Mouse (Mus musculus): Measurements from ENCODE around the gene Zfp784. TPM values are rescaled to one million over a fixed set of nuclear protein-coding genes. Genes with fewer than 3 reads are reported as not detected.

Zfp784 gene
- polyA plus RNA-seq, 1 experiment from 2014 or later = 8.9 TPM

GRCm38 (mm10) chr7:5051193-5052192, 13.2 kb upstream of the Zfp784 start, which contains the start of gene Zfp580:
Zfp580 (plus strand) TSS chr7:5051538.
- ATAC-seq (ENCODE audit: low FRiP score) = peak; percentile 81
- no peaks in the 10 kb centered on the region for H3K9me3 ChIP-seq (ENCODE audit: control insufficient read depth, low read length)
- H3K4me1 ChIP-seq (replicated peaks; ENCODE audit: control insufficient read depth, insufficient read depth, low read length) = peaks cover 35% of the 10 kb centered on the region
- H3K27me3 ChIP-seq (ENCODE audit: control insufficient read depth, insufficient read depth, low read length) = peaks cover 38% of the 10 kb centered on the region
- DNase-seq (ENCODE audit: low spot score) = peak; percentile 81
- peak within 1 kb of the TSS; percentile 71 for H3K4me2 ChIP-seq (replicated peaks)
- peak within 1 kb of the TSS; percentile 89 for H3K27ac ChIP-seq
- 2% methylated on average over 65 of the region's 65 CpGs for WGBS
- peak within 1 kb of the TSS; percentile 66 for H3K4me3 ChIP-seq (replicated peaks; ENCODE audit: low read length)
- peak within 1 kb of the TSS; percentile 89 for H3K9ac ChIP-seq
- no peaks in the 10 kb centered on the region; the same call in 1 of the 2 replicates for H3K36me3 ChIP-seq (replicated peaks; ENCODE audit: control insufficient read depth, insufficient read depth)

- no peak overlapping the region for H3K9ac ChIP-seq
Observed at GRCm38 (mm10) chr7:5047313-5047712, 9.1 kb upstream of the Zfp784 start.

DNA sequence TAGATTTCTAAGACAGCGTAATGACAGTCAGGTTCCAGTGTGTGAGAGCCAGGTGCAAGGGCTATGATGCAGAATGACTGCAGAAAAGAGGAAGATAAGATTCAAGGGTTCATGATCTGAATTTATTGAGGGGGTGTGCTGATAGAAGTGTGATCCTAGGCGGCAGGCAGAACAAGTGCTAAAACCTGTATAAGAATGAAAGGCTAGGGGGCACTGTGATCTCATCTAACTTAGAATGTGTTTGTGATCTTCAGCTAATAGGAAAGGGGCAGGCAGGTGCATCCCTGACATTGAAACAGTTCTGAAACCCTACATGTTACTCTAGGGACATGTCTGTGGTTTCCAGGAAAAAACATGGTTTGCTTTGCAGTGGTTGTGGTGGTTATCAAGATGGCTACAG, 7.9 kb upstream of the Zfp784 start:
- WGBS = 84% methylated on average over 2 of the region's 2 CpGs
- Histone ChIP-seq H3K9ac (no peak overlapping the region), H3K36me3 (replicated peaks; ENCODE audit: control insufficient read depth, insufficient read depth) (no peaks in the 10 kb centered on the region), H3K27me3 (ENCODE audit: control insufficient read depth, insufficient read depth, low read length) (no peaks in the 10 kb centered on the region), H3K4me3 (replicated peaks; ENCODE audit: low read length) (no peak overlapping the region), H3K4me1 (replicated peaks; ENCODE audit: control insufficient read depth, insufficient read depth, low read length) (peaks cover 9% of the 10 kb centered on the region), H3K9me3 (ENCODE audit: control insufficient read depth, low read length) (no peaks in the 10 kb centered on the region), H3K27ac (no peak overlapping the region), H3K4me2 (replicated peaks) (no peak overlapping the region)
- DNase-seq (ENCODE audit: low spot score) (no peak), ATAC-seq (ENCODE audit: low FRiP score) (no peak)

More at GRCm38 (mm10) chr7:5047313-5047712, 9.1 kb upstream of the Zfp784 start:
- ATAC-seq (ENCODE audit: low FRiP score) = no peak
- peaks cover 13% of the 10 kb centered on the region for H3K4me1 ChIP-seq (replicated peaks; ENCODE audit: control insufficient read depth, insufficient read depth, low read length)
- H3K27ac ChIP-seq = no peak overlapping the region
- H3K36me3 ChIP-seq (replicated peaks; ENCODE audit: control insufficient read depth, insufficient read depth) = no peaks in the 10 kb centered on the region
- H3K4me2 ChIP-seq (replicated peaks) = no peak overlapping the region
- H3K27me3 ChIP-seq (ENCODE audit: control insufficient read depth, insufficient read depth, low read length) = no peaks in the 10 kb centered on the region
- DNase-seq (ENCODE audit: low spot score) = no peak
- H3K9me3 ChIP-seq (ENCODE audit: control insufficient read depth, low read length) = no peaks in the 10 kb centered on the region
- H3K4me3 ChIP-seq (replicated peaks; ENCODE audit: low read length) = no peak overlapping the region
- 41% methylated on average over 2 of the region's 2 CpGs for WGBS

- WGBS = 77% methylated on average over 2 of the region's 2 CpGs
- Histone ChIP-seq H3K27ac (no peak overlapping the region), H3K9ac (no peak overlapping the region), H3K9me3 (ENCODE audit: control insufficient read depth, low read length) (no peaks in the 10 kb centered on the region), H3K36me3 (replicated peaks; ENCODE audit: control insufficient read depth, insufficient read depth) (no peaks in the 10 kb centered on the region), H3K4me3 (replicated peaks; ENCODE audit: low read length) (no peak overlapping the region), H3K4me2 (replicated peaks) (no peak overlapping the region), H3K4me1 (replicated peaks; ENCODE audit: control insufficient read depth, insufficient read depth, low read length) (no peaks in the 10 kb centered on the region), H3K27me3 (ENCODE audit: control insufficient read depth, insufficient read depth, low read length) (no peaks in the 10 kb centered on the region)
- ATAC-seq (ENCODE audit: low FRiP score) (no peak), DNase-seq (ENCODE audit: low spot score) (no peak)
Observed at GRCm38 (mm10) chr7:5044981-5045380, 6.7 kb upstream of the Zfp784 start.

DNA sequence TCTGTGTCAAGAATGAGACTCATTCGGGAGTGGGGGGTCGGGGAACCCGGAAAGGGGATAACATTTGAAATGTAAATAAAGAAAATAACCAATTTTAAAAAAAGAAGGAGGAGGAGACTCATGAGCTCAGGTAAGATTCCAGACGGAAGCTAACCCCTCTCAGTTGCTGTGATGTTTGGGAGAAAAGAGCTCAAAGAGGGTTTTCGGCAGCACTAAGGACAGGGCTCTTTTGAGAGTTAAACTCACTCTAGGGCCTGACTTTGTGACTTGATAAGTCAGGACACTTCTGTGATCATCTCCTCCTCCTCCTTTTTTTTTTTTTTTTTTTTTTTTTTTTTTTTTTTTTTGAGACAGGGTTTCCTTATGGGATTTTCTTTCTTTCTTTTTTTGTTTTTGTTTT, 694 bp upstream of the Zfp784 start:
- H3K27me3 ChIP-seq (ENCODE audit: control insufficient read depth, insufficient read depth, low read length) = no peaks in the 10 kb centered on the region
- H3K4me2 ChIP-seq (replicated peaks) = peak overlapping the region; percentile 64
- H3K4me3 ChIP-seq (replicated peaks; ENCODE audit: low read length) = peak overlapping the region; percentile 51
- H3K9ac ChIP-seq = peak overlapping the region; percentile 72
- ATAC-seq (ENCODE audit: low FRiP score) = no peak
- WGBS = 39% methylated on average over 5 of the region's 5 CpGs
- no peak for DNase-seq (ENCODE audit: low spot score)
- no peaks in the 10 kb centered on the region for H3K9me3 ChIP-seq (ENCODE audit: control insufficient read depth, low read length)
- peaks cover 24% of the 10 kb centered on the region; the same call in 1 of the 2 replicates for H3K36me3 ChIP-seq (replicated peaks; ENCODE audit: control insufficient read depth, insufficient read depth)
- peaks cover 13% of the 10 kb centered on the region; the same call in 1 of the 2 replicates for H3K4me1 ChIP-seq (replicated peaks; ENCODE audit: control insufficient read depth, insufficient read depth, low read length)
- peak overlapping the region; percentile 96; the same call in 1 of the 2 replicates for H3K27ac ChIP-seq

GRCm38 (mm10) chr7:5037467-5037866, 779 bp downstream of the Zfp784 start:
- peaks cover 38% of the 10 kb centered on the region for H3K36me3 ChIP-seq (replicated peaks; ENCODE audit: control insufficient read depth, insufficient read depth)
- no peak for ATAC-seq (ENCODE audit: low FRiP score)
- no peak for DNase-seq (ENCODE audit: low spot score)
- peak overlapping the region; percentile 96; the same call in 1 of the 2 replicates for H3K27ac ChIP-seq
- no peak overlapping the region; the same call in 1 of the 2 replicates for H3K9ac ChIP-seq
- H3K4me2 ChIP-seq (replicated peaks) = peak overlapping the region; percentile 64
- peaks cover 13% of the 10 kb centered on the region; the same call in 1 of the 2 replicates for H3K4me1 ChIP-seq (replicated peaks; ENCODE audit: control insufficient read depth, insufficient read depth, low read length)
- no peaks in the 10 kb centered on the region for H3K9me3 ChIP-seq (ENCODE audit: control insufficient read depth, low read length)
- H3K4me3 ChIP-seq (replicated peaks; ENCODE audit: low read length) = peak overlapping the region; percentile 51
- no peaks in the 10 kb centered on the region for H3K27me3 ChIP-seq (ENCODE audit: control insufficient read depth, insufficient read depth, low read length)
- 92% methylated on average over 8 of the region's 8 CpGs for WGBS

GRCm38 (mm10) chr7:5037026-5037425, 1.2 kb downstream of the Zfp784 start:
- H3K4me3 ChIP-seq (replicated peaks; ENCODE audit: low read length) = 0 out of 2 replicates have a peak overlapping the region, but pooled peaks have one; percentile 51
- H3K9ac ChIP-seq = no peak overlapping the region
- H3K27ac ChIP-seq = peak overlapping the region; percentile 96; the same call in 1 of the 2 replicates
- 90% methylated on average over 7 of the region's 7 CpGs for WGBS
- H3K4me2 ChIP-seq (replicated peaks) = peak overlapping the region; percentile 64; the same call in 1 of the 2 replicates
- H3K36me3 ChIP-seq (replicated peaks; ENCODE audit: control insufficient read depth, insufficient read depth) = peaks cover 43% of the 10 kb centered on the region
- peaks cover 13% of the 10 kb centered on the region; the same call in 1 of the 2 replicates for H3K4me1 ChIP-seq (replicated peaks; ENCODE audit: control insufficient read depth, insufficient read depth, low read length)
- DNase-seq (ENCODE audit: low spot score) = no peak
- no peaks in the 10 kb centered on the region for H3K9me3 ChIP-seq (ENCODE audit: control insufficient read depth, low read length)
- no peaks in the 10 kb centered on the region for H3K27me3 ChIP-seq (ENCODE audit: control insufficient read depth, insufficient read depth, low read length)
- ATAC-seq (ENCODE audit: low FRiP score) = no peak

GRCm38 (mm10) chr7:5036136-5036535, 2.1 kb downstream of the Zfp784 start:
- DNase-seq (ENCODE audit: low spot score) (no peak), ATAC-seq (ENCODE audit: low FRiP score) (no peak)
- no peak overlapping the region for H3K27ac ChIP-seq
- WGBS = 97% methylated on average over 9 of the region's 9 CpGs
- H3K9me3 ChIP-seq (ENCODE audit: control insufficient read depth, low read length) = peaks cover 6% of the 10 kb centered on the region
- H3K9ac ChIP-seq = no peak overlapping the region
- H3K4me2 ChIP-seq (replicated peaks) = no peak overlapping the region
- H3K4me3 ChIP-seq (replicated peaks; ENCODE audit: low read length) = no peak overlapping the region
- H3K36me3 ChIP-seq (replicated peaks; ENCODE audit: control insufficient read depth, insufficient read depth) = peaks cover 52% of the 10 kb centered on the region
- peaks cover 13% of the 10 kb centered on the region; the same call in 1 of the 2 replicates for H3K4me1 ChIP-seq (replicated peaks; ENCODE audit: control insufficient read depth, insufficient read depth, low read length)
- no peaks in the 10 kb centered on the region for H3K27me3 ChIP-seq (ENCODE audit: control insufficient read depth, insufficient read depth, low read length)

DNA sequence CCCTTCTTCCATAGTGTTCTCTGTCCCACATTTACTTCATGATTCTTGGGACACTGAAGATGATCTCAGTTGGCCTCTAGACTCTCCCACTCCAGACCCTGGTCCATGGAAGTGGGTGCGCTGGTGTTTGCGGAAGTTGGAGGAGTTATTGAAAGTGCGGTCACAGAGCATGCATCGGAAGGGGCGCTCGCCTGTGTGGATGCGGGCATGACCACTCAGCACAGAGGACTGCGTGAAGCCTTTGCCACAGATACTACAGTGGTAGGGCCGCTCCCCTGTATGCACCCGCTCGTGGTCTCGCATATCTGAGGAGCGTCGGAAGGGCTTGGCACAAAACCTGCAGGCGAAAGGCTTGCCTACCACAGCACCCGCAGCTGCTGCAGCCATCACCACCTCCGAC, 2.6 kb downstream of the Zfp784 start:
- DNase-seq (ENCODE audit: low spot score) (no peak), ATAC-seq (ENCODE audit: low FRiP score) (no peak)
- Histone ChIP-seq H3K4me3 (replicated peaks; ENCODE audit: low read length) (no peak overlapping the region), H3K27ac (no peak overlapping the region), H3K9me3 (ENCODE audit: control insufficient read depth, low read length) (peaks cover 12% of the 10 kb centered on the region), H3K4me2 (replicated peaks) (no peak overlapping the region), H3K36me3 (replicated peaks; ENCODE audit: control insufficient read depth, insufficient read depth) (peaks cover 57% of the 10 kb centered on the region), H3K4me1 (replicated peaks; ENCODE audit: control insufficient read depth, insufficient read depth, low read length) (peaks cover 13% of the 10 kb centered on the region; the same call in 1 of the 2 replicates), H3K27me3 (ENCODE audit: control insufficient read depth, insufficient read depth, low read length) (no peaks in the 10 kb centered on the region), H3K9ac (no peak overlapping the region)
- WGBS = 97% methylated on average over 17 of the region's 17 CpGs
